Mouse (Mus musculus) layer of hippocampus, adult 11-12 months (tissue): ENCODE measurements at regions not wholly inside any gene's neighbourhood (a gene's known extent, or its start where the extent isn't known, plus 50 kb on each side); places are given as distances from the start of the nearest gene placed in this dataset.

ENCODE experiments used
- DNase-seq: peaks from one replicate; pipeline ENCODE4 v3.0.0; 2022; ENCODE audit warnings: low spot score

DNA sequence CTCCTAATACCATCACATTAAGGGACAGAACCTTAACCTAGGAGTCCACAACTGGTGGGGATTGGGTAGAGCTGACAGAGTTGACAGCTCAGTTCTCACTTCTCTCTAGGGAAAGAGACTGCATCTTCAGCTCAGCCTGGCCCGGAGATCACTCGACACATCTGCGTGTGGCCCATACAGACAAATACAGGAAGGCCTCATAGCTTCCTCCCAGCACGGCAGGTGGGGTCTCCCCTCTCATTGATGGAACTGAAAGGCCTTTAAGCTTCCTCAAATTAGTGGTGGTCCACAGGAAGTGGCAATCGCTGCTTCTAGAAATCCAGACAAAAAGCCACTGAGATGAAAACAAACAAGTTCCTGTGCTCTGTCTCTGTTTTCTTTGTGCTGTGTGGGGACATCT is 83.4 kb upstream of the Cxcr4 start:
- DNase-seq: no peak

DNA sequence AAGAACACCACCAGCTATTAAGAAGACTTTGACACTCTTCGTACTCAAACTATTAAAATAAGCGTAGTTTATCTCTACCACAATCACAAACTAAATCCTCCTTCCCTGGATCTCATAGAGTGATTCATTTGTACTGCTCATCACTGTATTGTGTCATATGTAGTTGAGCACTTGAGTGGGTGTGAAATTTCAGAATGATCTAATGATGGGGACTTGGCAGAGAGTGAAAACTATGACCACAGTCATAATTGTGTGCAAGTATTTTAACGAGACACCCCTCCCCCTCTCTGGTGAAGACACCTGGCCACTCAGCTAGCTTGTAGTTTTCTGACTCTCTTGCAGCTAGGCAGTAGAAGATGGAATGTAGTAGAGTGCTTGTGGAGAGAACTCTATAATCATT is 80.2 kb upstream of the Cxcr4 start:
- no peak for DNase-seq

GRCm38 (mm10) chr1:128671495-128671894 is 79.4 kb upstream of the Cxcr4 start:
- DNase-seq: no peak

GRCm38 (mm10) chr1:128671016-128671415 is 78.9 kb upstream of the Cxcr4 start:
- no peak for DNase-seq

DNA sequence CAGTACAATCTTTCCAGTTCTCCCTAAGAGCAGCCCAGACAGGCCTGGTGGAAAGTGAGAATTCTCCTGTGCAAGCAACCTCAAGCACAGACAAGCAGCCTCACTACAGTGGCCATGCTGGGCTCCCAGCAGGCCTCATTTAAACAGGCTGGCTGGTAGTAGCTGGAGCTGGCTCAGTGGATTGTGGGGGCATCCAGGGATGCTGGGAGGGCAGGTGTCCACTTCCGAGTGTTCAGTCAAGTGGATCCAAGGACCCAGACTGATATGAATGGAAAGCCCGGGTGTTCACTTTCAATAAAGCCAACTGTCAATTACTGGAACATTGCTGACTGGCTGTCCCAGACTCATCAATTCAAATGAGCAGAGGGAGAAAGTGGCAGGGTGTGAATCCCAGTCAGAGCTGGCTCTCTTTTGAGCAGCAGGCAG is 77.2 kb upstream of the Cxcr4 start:
- no peak for DNase-seq

GRCm38 (mm10) chr1:128668718-128669117 is 76.6 kb upstream of the Cxcr4 start:
- DNase-seq: no peak

DNA sequence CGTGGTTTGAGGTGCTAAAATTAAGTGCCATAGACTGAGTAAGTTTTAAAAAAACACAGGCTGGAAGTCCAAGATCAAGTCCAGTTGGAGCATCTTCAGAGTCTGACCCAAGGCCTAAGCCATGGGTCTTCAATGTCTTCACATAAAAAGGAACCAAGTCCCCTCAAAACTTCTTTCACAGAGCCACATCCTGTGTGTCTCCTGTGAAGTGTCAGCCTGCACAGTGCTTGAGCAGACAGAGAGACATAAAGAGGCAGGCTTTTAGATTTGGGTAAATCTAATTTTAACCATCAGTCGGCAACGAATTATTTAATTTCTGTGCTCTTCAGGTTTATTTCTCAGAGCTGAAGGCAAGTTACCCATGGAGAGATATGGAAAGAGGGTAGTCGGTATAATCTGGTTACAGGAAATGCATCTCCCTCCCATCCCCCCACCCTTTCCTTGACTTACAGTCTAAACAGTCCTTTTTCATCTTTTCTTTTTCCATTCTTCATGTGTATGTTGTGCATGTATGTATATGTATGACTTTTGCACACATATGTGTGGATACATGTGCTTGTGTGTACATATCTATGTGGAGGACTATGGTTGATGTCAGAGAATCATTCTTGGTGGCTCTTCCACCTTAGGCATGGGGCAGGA is 75.1 kb upstream of the Cxcr4 start:
- DNase-seq: no peak

GRCm38 (mm10) chr1:128663207-128663606 is 71.1 kb upstream of the Cxcr4 start:
- DNase-seq: no peak

DNA sequence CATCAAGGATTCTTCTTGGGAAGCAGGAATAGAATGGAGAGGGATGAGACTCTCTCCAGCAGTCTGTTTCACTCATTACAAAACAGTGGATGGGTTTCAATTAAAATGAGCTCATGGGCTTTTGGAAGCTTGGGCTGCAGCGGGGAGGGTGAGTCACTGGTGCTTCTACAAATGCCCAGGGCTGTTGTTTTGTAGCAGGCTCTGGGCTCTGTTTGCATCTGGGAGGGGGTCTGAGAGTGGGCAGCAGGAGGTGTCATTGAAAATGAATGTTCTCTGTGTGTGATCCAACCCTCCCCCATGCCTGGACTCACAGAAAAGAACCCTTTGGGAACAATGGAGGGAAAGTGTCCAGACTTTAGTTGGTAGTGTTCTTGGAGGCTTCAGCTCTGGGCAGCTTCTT is 67.8 kb upstream of the Cxcr4 start:
- DNase-seq: peak; percentile 34

GRCm38 (mm10) chr1:128658802-128659201 is 66.7 kb upstream of the Cxcr4 start:
- no peak for DNase-seq

DNA sequence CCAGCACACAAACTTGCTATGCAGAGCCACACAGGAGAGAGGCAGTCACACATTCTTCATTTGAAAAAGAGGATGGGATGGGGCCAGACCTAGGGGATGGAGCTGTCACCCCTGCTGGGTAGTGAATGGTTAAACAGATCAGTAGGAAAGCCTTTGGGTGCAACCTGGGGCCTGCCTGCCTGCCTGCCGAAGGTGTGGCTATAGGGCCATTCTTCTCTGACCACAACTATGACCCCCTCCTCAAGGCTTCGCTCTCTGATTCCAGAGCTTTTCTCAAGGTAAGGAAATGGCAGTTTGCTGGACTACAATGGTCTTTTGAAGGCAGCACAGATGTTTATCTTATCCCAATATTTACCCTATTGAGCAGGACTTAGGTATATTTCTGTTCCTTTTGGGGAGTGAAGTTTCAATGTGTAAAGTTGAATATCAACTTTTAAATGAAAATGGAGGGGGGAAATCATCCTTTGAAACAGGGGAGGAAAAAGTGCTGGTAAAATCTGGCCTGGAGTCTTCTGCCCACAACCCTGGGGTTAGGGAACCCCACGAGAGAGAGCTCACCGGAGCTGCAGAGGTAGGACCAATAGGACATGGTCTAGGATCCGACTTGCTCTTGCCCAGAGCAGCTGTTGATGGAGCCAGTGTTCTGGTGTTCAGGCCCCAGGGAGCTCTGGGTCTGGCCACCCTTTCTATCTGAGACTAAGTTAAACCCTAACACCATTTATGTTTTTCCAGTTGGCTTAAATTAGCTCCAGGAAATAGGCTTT is 62.2 kb upstream of the Cxcr4 start:
- no peak for DNase-seq

GRCm38 (mm10) chr1:128650596-128650995 is 58.5 kb upstream of the Cxcr4 start:
- no peak for DNase-seq

- DNase-seq: no peak
Observed at GRCm38 (mm10) chr1:128649490-128650178, 57.5 kb upstream of the Cxcr4 start.

DNA sequence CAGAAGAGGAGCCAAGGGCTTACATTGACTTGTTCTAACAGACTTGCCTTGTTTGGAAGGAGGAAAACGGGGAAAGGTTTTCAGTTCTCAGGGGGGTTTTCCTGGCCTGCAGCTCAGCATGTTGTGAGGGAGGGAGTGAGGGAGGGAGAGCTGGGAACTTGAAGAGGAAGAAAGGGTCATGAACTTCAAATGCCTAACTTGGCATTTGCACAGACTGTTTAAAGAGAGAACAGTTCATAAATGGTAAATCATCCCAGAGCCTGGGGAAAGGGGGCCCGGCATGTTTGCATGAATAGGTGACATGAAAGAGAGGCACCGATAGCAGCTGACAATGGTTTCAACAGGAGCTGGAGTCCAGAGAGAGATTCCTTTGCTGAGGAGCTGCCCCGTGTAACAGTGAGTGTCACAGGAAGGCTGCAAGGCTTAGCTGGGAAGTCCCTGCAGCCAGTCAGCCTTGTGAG is 51.3 kb upstream of the Cxcr4 start:
- DNase-seq: no peak

- DNase-seq: no peak
Observed at GRCm38 (mm10) chr1:128642212-128642611, 50.1 kb upstream of the Cxcr4 start.
